Mouse (Mus musculus): Measurements from ENCODE around the gene Atxn7l1. TPM values are rescaled to one million over a fixed set of nuclear protein-coding genes. Genes with fewer than 3 reads are reported as not detected.
"Not testable (repeated sequence)": the region's sequence is repeated elsewhere in the genome, so short reads cannot be mapped to it uniquely, and the experiment has no call there.

Gene Atxn7l1
- polyA plus RNA-seq, 1 experiment: 17.3 TPM

- 9% methylated on average over 29 of the region's 29 CpGs for WGBS
- DNase-seq (ENCODE audit: low read depth, low spot score): no peak
Measured at GRCm38 (mm10) chr12:33146622-33147433, 665 bp upstream of the Atxn7l1 start.

GRCm38 (mm10) chr12:33149544-33150190 lies 2.2 kb downstream of the Atxn7l1 start:
- WGBS: 92% methylated on average over 16 of the region's 16 CpGs
- no peak for DNase-seq (ENCODE audit: low read depth, low spot score)

- 88% methylated on average over 7 of the region's 7 CpGs for WGBS
- DNase-seq (ENCODE audit: low read depth, low spot score): no peak
Measured at GRCm38 (mm10) chr12:33153131-33153530, 5.6 kb downstream of the Atxn7l1 start.

GRCm38 (mm10) chr12:33153850-33154249 lies 6.4 kb downstream of the Atxn7l1 start:
- DNase-seq (ENCODE audit: low read depth, low spot score): no peak
- 88% methylated on average over 3 of the region's 3 CpGs for WGBS

- no peak for DNase-seq (ENCODE audit: low read depth, low spot score)
- 90% methylated on average over 3 of the region's 3 CpGs for WGBS
Measured at GRCm38 (mm10) chr12:33154732-33155131, 7.2 kb downstream of the Atxn7l1 start.

GRCm38 (mm10) chr12:33156334-33157018 lies 9.0 kb downstream of the Atxn7l1 start:
- no peak for DNase-seq (ENCODE audit: low read depth, low spot score)
- WGBS: 86% methylated on average over 7 of the region's 7 CpGs

GRCm38 (mm10) chr12:33158256-33158655 lies 10.8 kb downstream of the Atxn7l1 start:
- no peak for DNase-seq (ENCODE audit: low read depth, low spot score)
- 50% methylated on average over 8 of the region's 8 CpGs for WGBS

GRCm38 (mm10) chr12:33160406-33160805 lies 12.9 kb downstream of the Atxn7l1 start:
- WGBS: 73% methylated on average over 7 of the region's 7 CpGs

GRCm38 (mm10) chr12:33162541-33162940 lies 15.0 kb downstream of the Atxn7l1 start:
- 76% methylated on average over 12 of the region's 12 CpGs for WGBS
- no peak for DNase-seq (ENCODE audit: low read depth, low spot score)

More at GRCm38 (mm10) chr12:33160406-33160805, 12.9 kb downstream of the Atxn7l1 start:
- no peak for DNase-seq (ENCODE audit: low read depth, low spot score)

- WGBS: 90% methylated on average over 5 of the region's 5 CpGs
- not testable (repeated sequence) for DNase-seq (ENCODE audit: low read depth, low spot score)
Measured at GRCm38 (mm10) chr12:33164019-33164418, 16.5 kb downstream of the Atxn7l1 start.

- no peak for DNase-seq (ENCODE audit: low read depth, low spot score)
- WGBS: 61% methylated on average over 8 of the region's 8 CpGs
Measured at GRCm38 (mm10) chr12:33166712-33167111, 19.2 kb downstream of the Atxn7l1 start.

- WGBS: 64% methylated on average over 5 of the region's 5 CpGs
- DNase-seq (ENCODE audit: low read depth, low spot score): no peak
Measured at GRCm38 (mm10) chr12:33167545-33167944, 20.1 kb downstream of the Atxn7l1 start.

- 96% methylated on average over 2 of the region's 2 CpGs for WGBS
- no peak for DNase-seq (ENCODE audit: low read depth, low spot score)
Measured at GRCm38 (mm10) chr12:33168491-33168890, 21.0 kb downstream of the Atxn7l1 start.

GRCm38 (mm10) chr12:33169777-33170494 lies 22.4 kb downstream of the Atxn7l1 start:
- WGBS: 84% methylated on average over 11 of the region's 11 CpGs
- DNase-seq (ENCODE audit: low read depth, low spot score): no peak

- 58% methylated on average over 7 of the region's 7 CpGs for WGBS
- DNase-seq (ENCODE audit: low read depth, low spot score): no peak
Measured at GRCm38 (mm10) chr12:33170822-33171221, 23.3 kb downstream of the Atxn7l1 start.

GRCm38 (mm10) chr12:33172926-33173325 lies 25.4 kb downstream of the Atxn7l1 start:
- 73% methylated on average over 9 of the region's 9 CpGs for WGBS
- DNase-seq (ENCODE audit: low read depth, low spot score): no peak

GRCm38 (mm10) chr12:33173720-33174141 lies 26.2 kb downstream of the Atxn7l1 start:
- no peak for DNase-seq (ENCODE audit: low read depth, low spot score)
- WGBS: 43% methylated on average over 8 of the region's 8 CpGs

GRCm38 (mm10) chr12:33174171-33174570 lies 26.7 kb downstream of the Atxn7l1 start:
- DNase-seq (ENCODE audit: low read depth, low spot score): no peak
- 68% methylated on average over 7 of the region's 7 CpGs for WGBS

GRCm38 (mm10) chr12:33174675-33175357 lies 27.3 kb downstream of the Atxn7l1 start:
- 76% methylated on average over 10 of the region's 10 CpGs for WGBS
- DNase-seq (ENCODE audit: low read depth, low spot score): no peak

All from large intestine, adult 2 months (tissue).